Mouse (Mus musculus): Measurements from ENCODE around the gene Dnaja3. TPM values are rescaled to one million over a fixed set of nuclear protein-coding genes. Genes with fewer than 3 reads are reported as not detected.

Gene Dnaja3
- polyA plus RNA-seq, 1 experiment from 2014 or later = 49.1 TPM

- H3K36me3 ChIP-seq (ENCODE audit: control insufficient read depth, insufficient read depth, low read length) = no peaks in the 10 kb centered on the region
These were observed 11.3 kb downstream of the Dnaja3 start for GRCm38 (mm10) chr16:4651081-4651480.

GRCm38 (mm10) chr16:4651624-4652023 is 11.8 kb downstream of the Dnaja3 start:
- ATAC-seq (ENCODE audit: low FRiP score) = no peak
- H3K36me3 ChIP-seq (ENCODE audit: control insufficient read depth, insufficient read depth, low read length) = no peaks in the 10 kb centered on the region

More at GRCm38 (mm10) chr16:4651081-4651480, 11.3 kb downstream of the Dnaja3 start:
- Histone ChIP-seq H3K4me1 (replicated peaks; ENCODE audit: control insufficient read depth, insufficient read depth, low read length) (no peaks in the 10 kb centered on the region), H3K9ac (ENCODE audit: low read depth, low read length) (no peak overlapping the region), H3K4me3 (ENCODE audit: low read depth, low read length) (no peak overlapping the region), H3K9me3 (ENCODE audit: control insufficient read depth, low read length) (no peaks in the 10 kb centered on the region), H3K27me3 (ENCODE audit: control insufficient read depth, insufficient read depth, low read length) (no peaks in the 10 kb centered on the region), H3K27ac (ENCODE audit: low read depth, low read length) (no peak overlapping the region), H3K4me2 (replicated peaks; ENCODE audit: low read depth, low read length) (no peak overlapping the region)
- 86% methylated on average over 1 of the region's 1 CpGs for WGBS
- ATAC-seq (ENCODE audit: low FRiP score) (no peak), DNase-seq (ENCODE audit: low spot score) (no peak)

GRCm38 (mm10) chr16:4652707-4653416 is 13.1 kb downstream of the Dnaja3 start:
- Histone ChIP-seq H3K9ac (ENCODE audit: low read depth, low read length) (no peak overlapping the region), H3K27me3 (ENCODE audit: control insufficient read depth, insufficient read depth, low read length) (no peaks in the 10 kb centered on the region), H3K4me2 (replicated peaks; ENCODE audit: low read depth, low read length) (no peak overlapping the region), H3K4me3 (ENCODE audit: low read depth, low read length) (no peak overlapping the region), H3K36me3 (ENCODE audit: control insufficient read depth, insufficient read depth, low read length) (no peaks in the 10 kb centered on the region), H3K27ac (ENCODE audit: low read depth, low read length) (no peak overlapping the region), H3K9me3 (ENCODE audit: control insufficient read depth, low read length) (no peaks in the 10 kb centered on the region), H3K4me1 (replicated peaks; ENCODE audit: control insufficient read depth, insufficient read depth, low read length) (no peaks in the 10 kb centered on the region)
- 79% methylated on average over 4 of the region's 4 CpGs for WGBS
- ATAC-seq (ENCODE audit: low FRiP score) = no peak
- no peak for DNase-seq (ENCODE audit: low spot score)

More at GRCm38 (mm10) chr16:4651624-4652023, 11.8 kb downstream of the Dnaja3 start:
- Histone ChIP-seq H3K4me1 (replicated peaks; ENCODE audit: control insufficient read depth, insufficient read depth, low read length) (no peaks in the 10 kb centered on the region), H3K4me2 (replicated peaks; ENCODE audit: low read depth, low read length) (no peak overlapping the region), H3K27me3 (ENCODE audit: control insufficient read depth, insufficient read depth, low read length) (no peaks in the 10 kb centered on the region), H3K9me3 (ENCODE audit: control insufficient read depth, low read length) (no peaks in the 10 kb centered on the region), H3K27ac (ENCODE audit: low read depth, low read length) (no peak overlapping the region), H3K9ac (ENCODE audit: low read depth, low read length) (no peak overlapping the region), H3K4me3 (ENCODE audit: low read depth, low read length) (no peak overlapping the region)
- peak; percentile 29 for DNase-seq (ENCODE audit: low spot score)
- 62% methylated on average over 7 of the region's 7 CpGs for WGBS

- no peak overlapping the region for H3K4me3 ChIP-seq (ENCODE audit: low read depth, low read length)
- no peaks in the 10 kb centered on the region for H3K9me3 ChIP-seq (ENCODE audit: control insufficient read depth, low read length)
- no peak overlapping the region for H3K9ac ChIP-seq (ENCODE audit: low read depth, low read length)
- H3K36me3 ChIP-seq (ENCODE audit: control insufficient read depth, insufficient read depth, low read length) = no peaks in the 10 kb centered on the region
- no peaks in the 10 kb centered on the region for H3K4me1 ChIP-seq (replicated peaks; ENCODE audit: control insufficient read depth, insufficient read depth, low read length)
- no peak overlapping the region for H3K4me2 ChIP-seq (replicated peaks; ENCODE audit: low read depth, low read length)
- H3K27ac ChIP-seq (ENCODE audit: low read depth, low read length) = no peak overlapping the region
- no peaks in the 10 kb centered on the region for H3K27me3 ChIP-seq (ENCODE audit: control insufficient read depth, insufficient read depth, low read length)
- ATAC-seq (ENCODE audit: low FRiP score) = no peak
- no peak for DNase-seq (ENCODE audit: low spot score)
- WGBS = 82% methylated on average over 10 of the region's 10 CpGs
These were observed 14.9 kb downstream of the Dnaja3 start for GRCm38 (mm10) chr16:4654706-4655105.

- Histone ChIP-seq H3K9me3 (ENCODE audit: control insufficient read depth, low read length) (no peaks in the 10 kb centered on the region), H3K27me3 (ENCODE audit: control insufficient read depth, insufficient read depth, low read length) (no peaks in the 10 kb centered on the region), H3K4me2 (replicated peaks; ENCODE audit: low read depth, low read length) (no peak overlapping the region), H3K9ac (ENCODE audit: low read depth, low read length) (no peak overlapping the region), H3K36me3 (ENCODE audit: control insufficient read depth, insufficient read depth, low read length) (no peaks in the 10 kb centered on the region), H3K4me3 (ENCODE audit: low read depth, low read length) (no peak overlapping the region), H3K27ac (ENCODE audit: low read depth, low read length) (no peak overlapping the region), H3K4me1 (replicated peaks; ENCODE audit: control insufficient read depth, insufficient read depth, low read length) (no peaks in the 10 kb centered on the region)
- ATAC-seq (ENCODE audit: low FRiP score) (no peak), DNase-seq (ENCODE audit: low spot score) (no peak)
- 61% methylated on average over 4 of the region's 4 CpGs for WGBS
These were observed 15.5 kb downstream of the Dnaja3 start for GRCm38 (mm10) chr16:4655251-4655734.

- DNase-seq (ENCODE audit: low spot score) = no peak
- no peak for ATAC-seq (ENCODE audit: low FRiP score)
- 52% methylated on average over 11 of the region's 11 CpGs for WGBS
These were observed 16.2 kb downstream of the Dnaja3 start for GRCm38 (mm10) chr16:4655764-4656570.

GRCm38 (mm10) chr16:4656571-4657081 is 16.8 kb downstream of the Dnaja3 start:
- Histone ChIP-seq H3K9me3 (ENCODE audit: control insufficient read depth, low read length) (no peaks in the 10 kb centered on the region), H3K27ac (ENCODE audit: low read depth, low read length) (no peak overlapping the region), H3K36me3 (ENCODE audit: control insufficient read depth, insufficient read depth, low read length) (0 out of 2 replicates have a peak, but pooled peaks cover 2% of the 10 kb centered on the region), H3K4me2 (replicated peaks; ENCODE audit: low read depth, low read length) (no peak overlapping the region), H3K4me3 (ENCODE audit: low read depth, low read length) (no peak overlapping the region), H3K9ac (ENCODE audit: low read depth, low read length) (no peak overlapping the region), H3K27me3 (ENCODE audit: control insufficient read depth, insufficient read depth, low read length) (no peaks in the 10 kb centered on the region), H3K4me1 (replicated peaks; ENCODE audit: control insufficient read depth, insufficient read depth, low read length) (no peaks in the 10 kb centered on the region)
- ATAC-seq (ENCODE audit: low FRiP score) (no peak), DNase-seq (ENCODE audit: low spot score) (no peak)
- WGBS = 67% methylated on average over 9 of the region's 9 CpGs

More at GRCm38 (mm10) chr16:4655764-4656570, 16.2 kb downstream of the Dnaja3 start:
- H3K27ac ChIP-seq (ENCODE audit: low read depth, low read length) = no peak overlapping the region
- H3K27me3 ChIP-seq (ENCODE audit: control insufficient read depth, insufficient read depth, low read length) = no peaks in the 10 kb centered on the region
- H3K36me3 ChIP-seq (ENCODE audit: control insufficient read depth, insufficient read depth, low read length) = 0 out of 2 replicates have a peak, but pooled peaks cover 2% of the 10 kb centered on the region
- H3K4me2 ChIP-seq (replicated peaks; ENCODE audit: low read depth, low read length) = no peak overlapping the region
- no peak overlapping the region for H3K4me3 ChIP-seq (ENCODE audit: low read depth, low read length)
- H3K9ac ChIP-seq (ENCODE audit: low read depth, low read length) = no peak overlapping the region
- no peaks in the 10 kb centered on the region for H3K9me3 ChIP-seq (ENCODE audit: control insufficient read depth, low read length)
- H3K4me1 ChIP-seq (replicated peaks; ENCODE audit: control insufficient read depth, insufficient read depth, low read length) = no peaks in the 10 kb centered on the region

- Histone ChIP-seq H3K9ac (ENCODE audit: low read depth, low read length) (no peak overlapping the region), H3K36me3 (ENCODE audit: control insufficient read depth, insufficient read depth, low read length) (0 out of 2 replicates have a peak, but pooled peaks cover 2% of the 10 kb centered on the region), H3K4me3 (ENCODE audit: low read depth, low read length) (no peak overlapping the region), H3K27ac (ENCODE audit: low read depth, low read length) (no peak overlapping the region), H3K27me3 (ENCODE audit: control insufficient read depth, insufficient read depth, low read length) (no peaks in the 10 kb centered on the region), H3K4me2 (replicated peaks; ENCODE audit: low read depth, low read length) (no peak overlapping the region), H3K4me1 (replicated peaks; ENCODE audit: control insufficient read depth, insufficient read depth, low read length) (no peaks in the 10 kb centered on the region), H3K9me3 (ENCODE audit: control insufficient read depth, low read length) (no peaks in the 10 kb centered on the region)
- WGBS = 26% methylated on average over 11 of the region's 11 CpGs
- peak; percentile 55 for DNase-seq (ENCODE audit: low spot score)
- ATAC-seq (ENCODE audit: low FRiP score) = no peak
These were observed 19.0 kb downstream of the Dnaja3 start for GRCm38 (mm10) chr16:4658781-4659245.

Data from hindbrain, embryonic 11.5 days (tissue).